Mouse (Mus musculus) frontal cortex, postnatal 25 days (tissue): ENCODE results near the gene 5530400C23Rik.
"Not testable (repeated sequence)": the region's sequence is repeated elsewhere in the genome, so short reads cannot be mapped to it uniquely, and the experiment has no call there.

Source experiments
- DNase-seq, 2 experiments: peaks; one replicate each; pipeline ENCODE4 v3.0.0; 2022; ENCODE audit warnings: low spot score in 2 of 2

The 5530400C23Rik gene

DNA sequence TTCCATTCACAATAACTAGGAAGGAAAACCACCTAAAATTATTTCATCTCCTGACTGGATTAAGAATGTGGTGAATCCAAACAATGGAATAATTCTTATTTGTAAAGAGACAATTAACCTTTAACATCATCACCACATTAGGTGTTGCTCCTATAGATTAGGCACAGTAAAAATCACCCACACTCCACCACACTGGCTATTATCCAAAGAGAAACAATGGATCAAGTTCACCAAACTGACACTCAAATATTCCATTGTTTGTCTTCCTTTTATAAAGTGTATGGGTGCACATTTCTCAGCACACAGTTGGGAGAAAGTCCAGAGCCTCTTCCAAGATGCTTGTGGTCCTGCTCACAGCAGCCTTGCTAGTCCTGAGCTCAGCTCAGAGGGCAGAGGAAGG lies at the start of gene 5530400C23Rik:
TSS of gene 5530400C23Rik (plus strand) at position 301 of the 400 bp plus-strand sequence.
- not testable (repeated sequence) for DNase-seq

DNA sequence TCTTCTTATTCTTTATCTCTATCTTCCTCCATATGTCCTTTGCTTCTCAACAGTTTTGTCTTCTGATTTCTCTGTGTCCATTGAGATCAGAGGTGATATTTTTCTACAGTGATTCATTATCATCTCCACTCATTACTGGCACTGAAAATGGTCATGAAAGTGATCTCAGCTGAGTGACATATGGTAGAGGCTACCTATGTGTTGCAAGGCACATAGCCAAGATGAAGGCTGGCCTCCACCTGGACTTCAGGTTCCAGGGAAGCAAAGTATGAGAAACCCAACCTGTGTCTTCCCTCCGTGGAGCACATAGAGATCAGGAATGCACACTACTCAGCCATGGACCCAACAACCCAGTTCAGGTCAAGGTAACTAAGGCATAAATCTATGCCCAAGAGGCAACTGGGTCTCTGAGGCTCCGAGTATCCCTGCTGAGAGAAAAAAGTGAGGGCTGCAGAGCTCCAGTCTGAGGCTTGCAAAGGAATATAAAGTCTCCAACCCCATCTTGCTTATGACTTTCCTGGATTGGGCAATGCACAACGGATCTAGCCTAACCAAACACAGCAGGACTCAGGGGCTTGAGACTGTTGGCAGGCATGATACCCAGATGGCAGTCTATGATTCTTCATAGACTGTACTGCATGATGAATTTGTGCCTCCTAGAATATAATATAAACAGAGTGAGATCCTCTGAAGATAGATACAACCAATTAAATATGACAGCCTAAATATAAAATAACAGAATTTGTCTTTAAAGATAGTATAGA lies 14.1 kb downstream of the 5530400C23Rik start:
- DNase-seq: no peak

DNA sequence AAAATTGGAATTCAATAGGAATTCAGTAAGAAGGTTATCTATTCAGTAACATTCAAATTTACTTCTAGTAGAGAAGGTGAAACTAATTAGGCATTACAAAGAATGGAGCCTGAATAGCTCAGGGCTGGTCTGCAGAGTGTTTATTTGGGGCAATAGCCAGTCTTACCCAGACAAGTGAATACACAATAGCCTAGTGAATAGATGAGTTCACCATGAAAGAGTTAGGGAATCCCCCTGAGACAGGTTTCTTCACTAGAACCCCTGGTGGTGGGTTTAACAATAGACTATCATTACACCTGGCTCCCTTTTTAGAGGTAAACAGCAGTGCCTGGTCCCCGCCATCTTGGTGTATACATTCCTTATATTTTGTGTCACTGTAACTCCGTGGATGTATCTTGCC lies 21.9 kb downstream of the 5530400C23Rik start:
- not testable (repeated sequence) for DNase-seq

DNA sequence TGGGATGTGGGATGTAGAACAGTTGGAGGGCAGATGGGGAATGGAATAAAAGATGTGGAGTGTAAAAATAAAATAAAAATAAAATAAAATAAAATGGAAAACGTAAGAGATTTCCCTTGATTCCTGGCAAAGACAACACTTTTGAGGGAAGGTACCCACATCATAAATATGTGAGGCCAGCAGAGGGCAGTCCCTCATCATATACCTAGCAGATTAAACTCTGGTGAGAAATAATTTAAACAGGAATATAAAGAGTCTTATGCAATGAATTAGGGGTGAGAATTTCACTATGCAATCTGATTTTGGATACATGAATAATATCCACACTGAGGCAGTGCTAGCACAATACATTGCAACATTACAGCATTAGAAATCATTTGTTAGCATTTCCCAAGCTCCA lies 46.5 kb downstream of the 5530400C23Rik start:
- DNase-seq: no peak

DNA sequence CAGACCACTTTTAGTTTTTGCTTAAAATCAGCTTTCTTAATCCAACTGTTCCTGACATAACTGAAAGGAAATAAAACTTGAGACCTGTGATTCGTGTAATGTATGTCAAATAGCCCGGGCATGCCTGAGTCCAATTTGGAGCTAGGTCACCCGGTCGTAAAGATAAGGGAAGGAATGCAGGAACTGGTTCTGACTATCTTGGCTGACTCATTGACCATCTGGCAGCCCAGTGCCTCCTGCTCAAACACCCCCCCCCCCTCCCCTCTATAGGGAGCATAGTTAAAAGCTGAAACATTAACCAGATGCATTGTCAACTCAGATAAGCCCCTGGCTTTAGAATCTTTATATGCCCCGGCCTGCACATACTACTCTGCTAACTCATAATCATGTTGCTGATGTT lies 49.7 kb downstream of the 5530400C23Rik start:
- DNase-seq: not testable (repeated sequence)
